Mouse (Mus musculus): ENCODE data around the gene Ass1. TPM values are rescaled to one million over a fixed set of nuclear protein-coding genes. Genes with fewer than 3 reads are reported as not detected.
A peak's percentile ranks its signal among the peaks of the same experiment; 100 is the strongest.
"Not testable (repeated sequence)": the region's sequence is repeated elsewhere in the genome, so short reads cannot be mapped to it uniquely, and the experiment has no call there.

Ass1 gene
- total and polyA plus RNA-seq, 2 experiments, result 3,064 to 3,470 TPM

DNA sequence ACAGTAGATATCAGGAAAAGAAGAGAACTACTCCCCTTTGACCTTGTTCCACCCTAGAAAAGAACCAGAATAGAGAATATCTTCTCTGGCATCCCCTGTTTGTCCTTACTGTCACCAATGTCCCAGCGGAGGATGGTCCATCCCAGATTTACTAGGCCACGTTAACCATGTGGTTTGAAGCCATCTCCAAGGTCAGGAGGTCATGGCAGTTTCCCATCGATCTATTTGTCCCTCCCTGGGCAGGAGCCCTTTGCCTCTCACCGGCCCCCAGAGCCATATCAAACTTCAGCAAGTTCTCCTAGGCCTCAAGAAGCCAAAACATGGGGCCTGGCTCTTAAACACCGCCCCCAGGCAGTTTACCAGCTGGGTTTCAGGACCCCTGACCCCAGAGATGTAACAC is 60.2 kb downstream of the Ass1 start:
- Histone ChIP-seq H3K4me3 (ENCODE audit: insufficient read depth, low read depth, low read length) (no peak overlapping the region), H3K36me3 (ENCODE audit: control insufficient read depth, insufficient read depth, low read length) (no peaks in the 10 kb centered on the region), H3K27ac (replicated peaks; ENCODE audit: insufficient read depth, low read depth, low read length) (no peak overlapping the region), H3K4me1 (ENCODE audit: control insufficient read depth, insufficient read depth, low read length) (peaks cover 4% of the 10 kb centered on the region), H3K79me2 (ENCODE audit: control insufficient read depth, insufficient read depth, low read length) (no peaks in the 10 kb centered on the region), H3K9ac (ENCODE audit: low read depth, low read length) (no peak overlapping the region), H3K27me3 (ENCODE audit: control insufficient read depth, insufficient read depth, low read length) (no peaks in the 10 kb centered on the region)
- peak; percentile 84 for DNase-seq (ENCODE audit: extremely low read depth, low read depth, low spot score)
- WGBS, result 27% methylated on average over 5 of the region's 5 CpGs
- TF ChIP-seq CTCF (IDR thresholded peaks at IDR 0.05; ENCODE audit: low read depth, low read length), result no peak
- TF ChIP-seq POLR2A (IDR thresholded peaks at IDR 0.05; ENCODE audit: extremely low read depth, insufficient read depth, low read length), result no peak

DNA sequence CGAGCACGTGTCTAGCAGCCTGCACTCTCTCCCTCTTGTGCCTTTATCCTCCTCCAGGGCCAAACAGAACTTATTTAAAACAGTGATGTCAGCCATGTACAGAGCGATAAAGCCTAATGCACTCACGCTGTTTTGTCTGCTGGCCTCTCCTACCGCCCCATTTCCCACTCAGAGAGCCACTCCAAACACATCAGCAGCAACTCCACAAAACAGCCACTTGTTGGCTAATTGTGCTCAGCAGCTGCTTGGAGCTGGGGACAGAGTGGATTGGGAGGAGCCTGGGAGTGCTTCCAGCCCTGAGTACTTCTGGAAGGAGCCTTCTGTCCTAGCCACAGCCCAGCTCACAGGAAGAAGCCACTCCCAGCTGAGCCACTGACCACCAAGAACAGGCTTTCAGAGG is 67.0 kb downstream of the Ass1 start:
- Histone ChIP-seq H3K4me3 (ENCODE audit: insufficient read depth, low read depth, low read length) (no peak overlapping the region), H3K9ac (ENCODE audit: low read depth, low read length) (no peak overlapping the region), H3K27me3 (ENCODE audit: control insufficient read depth, insufficient read depth, low read length) (no peaks in the 10 kb centered on the region; the same call in 1 of the 2 replicates), H3K79me2 (ENCODE audit: control insufficient read depth, insufficient read depth, low read length) (no peaks in the 10 kb centered on the region), H3K36me3 (ENCODE audit: control insufficient read depth, insufficient read depth, low read length) (no peaks in the 10 kb centered on the region), H3K4me1 (ENCODE audit: control insufficient read depth, insufficient read depth, low read length) (no peaks in the 10 kb centered on the region), H3K27ac (replicated peaks; ENCODE audit: insufficient read depth, low read depth, low read length) (no peak overlapping the region)
- DNase-seq (ENCODE audit: extremely low read depth, low read depth, low spot score), result no peak
- 89% methylated on average over 5 of the region's 5 CpGs for WGBS
- no peak for TF ChIP-seq POLR2A (IDR thresholded peaks at IDR 0.05; ENCODE audit: extremely low read depth, insufficient read depth, low read length)
- TF ChIP-seq CTCF (IDR thresholded peaks at IDR 0.05; ENCODE audit: low read depth, low read length), result no peak

DNA sequence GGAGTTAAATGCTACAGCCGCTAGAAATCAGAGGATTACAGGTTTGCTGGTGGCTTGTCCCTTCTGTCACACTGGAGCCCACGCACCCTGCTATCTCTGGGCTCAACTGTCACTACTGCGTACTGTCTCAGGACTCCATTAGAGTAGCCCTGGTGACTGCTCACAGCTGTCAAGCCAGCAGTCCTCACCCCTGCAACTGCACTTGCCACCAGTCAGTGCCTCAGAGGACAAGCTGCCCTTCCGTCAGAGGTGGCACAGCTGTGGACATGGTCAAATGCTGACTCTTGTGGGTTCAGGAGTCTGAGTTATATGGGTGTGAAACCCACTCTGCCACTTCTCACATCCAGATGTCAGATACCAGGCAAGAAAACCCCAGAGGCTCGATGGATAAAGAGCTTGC is 68.7 kb downstream of the Ass1 start:
- Histone ChIP-seq H3K27me3 (ENCODE audit: control insufficient read depth, insufficient read depth, low read length) (no peaks in the 10 kb centered on the region; the same call in 1 of the 2 replicates), H3K4me1 (ENCODE audit: control insufficient read depth, insufficient read depth, low read length) (no peaks in the 10 kb centered on the region), H3K36me3 (ENCODE audit: control insufficient read depth, insufficient read depth, low read length) (no peaks in the 10 kb centered on the region), H3K79me2 (ENCODE audit: control insufficient read depth, insufficient read depth, low read length) (no peaks in the 10 kb centered on the region), H3K4me3 (ENCODE audit: insufficient read depth, low read depth, low read length) (no peak overlapping the region), H3K9ac (ENCODE audit: low read depth, low read length) (no peak overlapping the region), H3K27ac (replicated peaks; ENCODE audit: insufficient read depth, low read depth, low read length) (no peak overlapping the region)
- WGBS, result 73% methylated on average over 5 of the region's 5 CpGs
- no peak for TF ChIP-seq POLR2A (IDR thresholded peaks at IDR 0.05; ENCODE audit: extremely low read depth, insufficient read depth, low read length)
- no peak for TF ChIP-seq CTCF (IDR thresholded peaks at IDR 0.05; ENCODE audit: low read depth, low read length)
- no peak for DNase-seq (ENCODE audit: extremely low read depth, low read depth, low spot score)

DNA sequence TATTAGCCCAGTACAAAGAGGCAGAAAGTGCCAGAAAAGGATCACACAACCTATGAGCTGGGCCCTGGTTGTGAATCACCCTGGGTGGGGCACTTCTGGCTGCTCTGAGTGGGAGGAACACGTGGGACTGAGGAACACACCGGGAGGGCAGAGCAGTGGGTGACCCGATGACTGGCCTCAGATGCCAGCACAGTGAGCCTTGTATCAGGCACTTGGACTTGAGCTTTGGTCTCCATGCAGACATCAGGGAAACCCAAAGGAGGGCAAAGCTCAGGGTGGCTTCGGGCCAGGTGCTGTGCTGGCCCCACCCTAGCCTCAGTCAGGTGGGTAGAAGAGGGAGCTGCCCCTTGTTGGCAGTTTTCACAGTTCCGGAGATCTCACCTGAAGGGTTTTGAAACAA is 71.6 kb downstream of the Ass1 start:
- H3K4me1 ChIP-seq (ENCODE audit: control insufficient read depth, insufficient read depth, low read length), result no peaks in the 10 kb centered on the region
- no peak overlapping the region for H3K27ac ChIP-seq (replicated peaks; ENCODE audit: insufficient read depth, low read depth, low read length)
- no peak overlapping the region for H3K4me3 ChIP-seq (ENCODE audit: insufficient read depth, low read depth, low read length)
- H3K79me2 ChIP-seq (ENCODE audit: control insufficient read depth, insufficient read depth, low read length), result no peaks in the 10 kb centered on the region
- WGBS, result 89% methylated on average over 5 of the region's 5 CpGs
- no peaks in the 10 kb centered on the region; the same call in 1 of the 2 replicates for H3K27me3 ChIP-seq (ENCODE audit: control insufficient read depth, insufficient read depth, low read length)
- H3K36me3 ChIP-seq (ENCODE audit: control insufficient read depth, insufficient read depth, low read length), result no peaks in the 10 kb centered on the region
- DNase-seq (ENCODE audit: extremely low read depth, low read depth, low spot score), result no peak
- no peak overlapping the region for H3K9ac ChIP-seq (ENCODE audit: low read depth, low read length)
- TF ChIP-seq CTCF (IDR thresholded peaks at IDR 0.05; ENCODE audit: low read depth, low read length) (no peak), POLR2A (IDR thresholded peaks at IDR 0.05; ENCODE audit: extremely low read depth, insufficient read depth, low read length) (no peak)

DNA sequence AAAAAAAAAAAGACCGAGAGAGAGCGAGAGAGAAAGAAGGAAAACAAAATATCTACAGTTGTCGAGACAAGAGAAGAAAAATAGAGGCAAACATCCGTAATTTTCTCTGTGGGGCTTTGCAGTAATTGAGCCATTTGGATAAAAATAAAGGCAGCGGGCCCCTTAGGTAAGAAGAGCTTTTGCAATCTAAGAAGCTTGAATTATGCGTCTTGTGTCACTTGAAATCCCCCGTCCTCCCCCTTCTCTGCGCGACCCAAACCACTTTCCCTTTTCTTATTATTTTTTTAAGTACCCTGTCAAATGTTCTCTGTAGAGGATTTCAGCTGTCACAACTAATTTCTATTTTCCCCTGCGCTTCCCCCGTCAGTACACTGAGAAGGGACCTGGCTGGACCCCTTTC is 77.7 kb downstream of the Ass1 start:
- no peak overlapping the region for H3K27ac ChIP-seq (replicated peaks; ENCODE audit: insufficient read depth, low read depth, low read length)

DNA sequence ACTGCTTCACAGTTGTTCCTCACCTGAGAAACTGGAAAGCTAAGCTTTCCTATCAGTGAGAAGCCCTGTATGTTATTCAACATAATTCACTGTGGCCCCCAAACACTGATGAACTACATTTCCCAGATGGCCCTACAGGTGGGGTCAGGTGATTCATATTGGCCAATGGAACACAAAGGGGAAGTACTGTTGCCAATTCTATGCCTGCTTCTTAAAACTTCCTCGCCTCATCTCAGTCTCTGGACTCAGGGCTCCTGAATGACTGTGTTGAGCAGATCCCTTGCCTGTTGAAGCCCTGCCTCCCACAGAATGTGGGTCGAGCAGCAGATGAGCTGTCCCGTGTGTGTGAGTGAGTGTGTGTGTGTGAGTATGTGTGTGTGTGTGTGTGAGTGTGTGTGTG is 80.5 kb downstream of the Ass1 start:
- Histone ChIP-seq H3K36me3 (ENCODE audit: control insufficient read depth, insufficient read depth, low read length) (no peaks in the 10 kb centered on the region), H3K79me2 (ENCODE audit: control insufficient read depth, insufficient read depth, low read length) (no peaks in the 10 kb centered on the region), H3K27me3 (ENCODE audit: control insufficient read depth, insufficient read depth, low read length) (no peaks in the 10 kb centered on the region), H3K9ac (ENCODE audit: low read depth, low read length) (no peak overlapping the region), H3K4me1 (ENCODE audit: control insufficient read depth, insufficient read depth, low read length) (no peaks in the 10 kb centered on the region), H3K27ac (replicated peaks; ENCODE audit: insufficient read depth, low read depth, low read length) (no peak overlapping the region), H3K4me3 (ENCODE audit: insufficient read depth, low read depth, low read length) (no peak overlapping the region)
- WGBS, result 82% methylated on average over 3 of the region's 3 CpGs
- DNase-seq (ENCODE audit: extremely low read depth, low read depth, low spot score), result peak; percentile 12
- TF ChIP-seq CTCF (IDR thresholded peaks at IDR 0.05; ENCODE audit: low read depth, low read length) (no peak), POLR2A (IDR thresholded peaks at IDR 0.05; ENCODE audit: extremely low read depth, insufficient read depth, low read length) (no peak)

More for the DNA sequence above, 77.7 kb downstream of the Ass1 start:
- Histone ChIP-seq H3K4me1 (ENCODE audit: control insufficient read depth, insufficient read depth, low read length) (no peaks in the 10 kb centered on the region), H3K79me2 (ENCODE audit: control insufficient read depth, insufficient read depth, low read length) (no peaks in the 10 kb centered on the region), H3K4me3 (ENCODE audit: insufficient read depth, low read depth, low read length) (no peak overlapping the region), H3K36me3 (ENCODE audit: control insufficient read depth, insufficient read depth, low read length) (no peaks in the 10 kb centered on the region), H3K9ac (ENCODE audit: low read depth, low read length) (no peak overlapping the region), H3K27me3 (ENCODE audit: control insufficient read depth, insufficient read depth, low read length) (no peaks in the 10 kb centered on the region)
- TF ChIP-seq CTCF (IDR thresholded peaks at IDR 0.05; ENCODE audit: low read depth, low read length) (no peak), POLR2A (IDR thresholded peaks at IDR 0.05; ENCODE audit: extremely low read depth, insufficient read depth, low read length) (no peak)
- WGBS, result 82% methylated on average over 11 of the region's 11 CpGs
- no peak for DNase-seq (ENCODE audit: extremely low read depth, low read depth, low spot score)

DNA sequence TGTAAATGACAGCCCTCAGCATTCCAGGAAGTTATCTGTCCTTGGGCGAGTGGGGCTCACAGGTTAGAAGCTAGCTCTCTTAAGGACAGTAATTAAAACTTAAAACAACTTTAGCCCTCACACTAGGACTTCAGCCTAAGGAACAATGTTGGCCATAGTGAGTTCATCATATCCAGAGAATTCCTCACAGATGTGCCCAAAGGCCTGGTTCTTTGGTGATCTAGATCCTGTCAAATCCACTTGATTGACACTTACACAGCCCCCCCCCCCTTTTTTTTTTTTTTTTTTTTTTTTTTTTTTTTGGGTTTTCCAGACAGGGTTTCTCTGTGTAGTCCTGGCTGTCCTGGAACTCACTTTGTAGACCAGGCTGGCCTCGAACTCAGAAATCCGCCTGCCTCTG is 81.3 kb downstream of the Ass1 start:
- H3K36me3 ChIP-seq (ENCODE audit: control insufficient read depth, insufficient read depth, low read length); H3K27ac ChIP-seq (replicated peaks; ENCODE audit: insufficient read depth, low read depth, low read length); H3K4me3 ChIP-seq (ENCODE audit: insufficient read depth, low read depth, low read length); DNase-seq (ENCODE audit: extremely low read depth, low read depth, low spot score); H3K4me1 ChIP-seq (ENCODE audit: control insufficient read depth, insufficient read depth, low read length); H3K9ac ChIP-seq (ENCODE audit: low read depth, low read length); H3K27me3 ChIP-seq (ENCODE audit: control insufficient read depth, insufficient read depth, low read length); H3K79me2 ChIP-seq (ENCODE audit: control insufficient read depth, insufficient read depth, low read length): not testable (repeated sequence)
- WGBS, result 92% methylated on average over 3 of the region's 3 CpGs

Measured in liver, adult 2 months (tissue).